Mouse (Mus musculus) brain, embryonic 14.5 days (tissue): ENCODE results near the gene Dlg4.
A peak's percentile ranks its signal among the peaks of the same experiment; 100 is the strongest.

Experiments
- CTCF ChIP-seq: fragments of 200-500 bp; IDR thresholded peaks from 2 replicates; pipeline ENCODE4 v1.5.1; 2012; ENCODE audit warnings: inconsistent platforms, mild to moderate bottlenecking, moderate library complexity, borderline replicate concordance; ENCODE audit not compliant: insufficient read depth, insufficient read length; ENCODE audit errors: extremely low read depth
- POLR2A ChIP-seq: fragments of 200-500 bp; IDR thresholded peaks from 2 replicates; pipeline ENCODE4 v1.6.1; 2012; ENCODE audit warnings: mild to moderate bottlenecking, inconsistent platforms, borderline replicate concordance; ENCODE audit not compliant: poor library complexity, insufficient read depth, insufficient read length, severe bottlenecking; ENCODE audit errors: extremely low read depth

GRCm38 (mm10) chr11:70063053-70063452, 46.3 kb downstream of the Dlg4 start:
- TF ChIP-seq CTCF = peak; percentile 12; the same call in 1 of the 2 replicates
- no peak for TF ChIP-seq POLR2A
